Mouse (Mus musculus) liver, postnatal 0 days (tissue): Measurements from ENCODE around the gene Ift88.

ENCODE experiments used
- CTCF ChIP-seq: sonication (generic); IDR thresholded peaks from 2 replicates; pipeline ENCODE4 v1.5.1; 2016; ENCODE audit warnings: antibody characterized with exemption, low read depth
- EP300 ChIP-seq: IDR thresholded peaks from 2 replicates; pipeline ENCODE4 v1.6.1; 2016; ENCODE audit warnings: antibody characterized with exemption, low read depth, mild to moderate bottlenecking

DNA sequence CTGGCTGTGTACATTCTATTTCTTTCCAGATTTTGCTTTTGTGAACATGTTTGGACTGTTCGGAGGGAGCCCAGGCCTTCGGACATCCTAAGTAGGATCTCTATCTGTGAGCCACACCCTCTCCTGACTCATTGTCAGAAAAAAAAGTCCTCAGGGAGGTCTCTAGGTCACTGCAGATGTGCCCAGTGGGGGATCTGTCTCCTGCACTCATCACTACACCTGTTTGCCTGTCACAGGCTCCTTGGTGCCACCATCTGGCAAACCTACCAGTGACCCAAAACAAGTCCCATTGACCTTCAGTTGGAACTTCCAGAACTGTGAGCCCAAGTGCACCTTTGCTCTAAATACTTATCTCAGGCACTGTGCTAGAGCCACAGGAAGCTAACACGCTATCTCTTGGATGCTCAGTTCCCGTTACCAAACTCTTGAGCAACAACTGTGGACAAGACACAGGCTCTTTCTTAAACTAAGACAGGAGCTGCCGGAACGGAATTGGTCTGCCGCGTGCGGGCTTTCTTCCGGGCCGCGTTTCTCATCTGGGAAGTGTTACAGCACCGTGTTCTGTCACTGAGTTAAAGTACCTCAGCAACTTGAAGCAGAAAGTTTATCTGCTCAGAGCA is 119.7 kb downstream of the Ift88 start:
- TF ChIP-seq CTCF (no peak), EP300 (no peak)
